Mouse (Mus musculus) erythroblast, embryonic 14.5 days (primary cell): ENCODE results near the gene Fam222b.

Experiments used
- GATA1 ChIP-seq: IDR thresholded peaks from 2 replicates; pipeline ENCODE4 v1.6.1; 2012; ENCODE audit warnings: low read length, inconsistent platforms, mixed read lengths
- TAL1 ChIP-seq: IDR thresholded peaks from 3 replicates; pipeline ENCODE4 v1.6.1; 2012; ENCODE audit warnings: low read length, inconsistent platforms, mixed read lengths

GRCm38 (mm10) chr11:78069130-78069529, 25.3 kb upstream of the Fam222b start:
- TF ChIP-seq GATA1 (no peak), TAL1 (no peak)
